Mouse (Mus musculus): ENCODE data around the gene Olfr74. TPM values are rescaled to one million over a fixed set of nuclear protein-coding genes. Genes with fewer than 3 reads are reported as not detected.
"Not testable (repeated sequence)": the region's sequence is repeated elsewhere in the genome, so short reads cannot be mapped to it uniquely, and the experiment has no call there.

Gene Olfr74
- not detected for total RNA-seq (2021)
- long read RNA-seq, experiment 1, result 0 reads
- long read RNA-seq, experiment 2, result 0 reads

GRCm38 (mm10) chr2:87974563-87974962 lies at the start of gene Olfr74:
Gene Olfr74, minus strand, starts transcription at chr2:87974663.
- intact Hi-C loops (cut with DNase I; ENCODE audit: low total_unique reads), result no loop called here

GRCm38 (mm10) chr2:88022474-88022873 lies 48.0 kb upstream of the Olfr74 start, which contains the start of gene Olfr1161:
Gene Olfr1161, plus strand, starts transcription at chr2:88022774.
- DNase-seq; intact Hi-C loops (cut with DNase I; ENCODE audit: low total_unique reads): not testable (repeated sequence)

More at GRCm38 (mm10) chr2:87974563-87974962, at the start of gene Olfr74:
- no peak for DNase-seq

GRCm38 (mm10) chr2:88007515-88008318 lies 33.3 kb upstream of the Olfr74 start, which contains the start of gene Olfr1160:
Gene Olfr1160, minus strand, starts transcription at chr2:88008268.
- no peak for DNase-seq
- intact Hi-C loops (cut with DNase I; ENCODE audit: low total_unique reads), result no loop called here

- no peak for DNase-seq
- intact Hi-C loops (cut with DNase I; ENCODE audit: low total_unique reads), result no loop called here
Measured at GRCm38 (mm10) chr2:87989813-87990212, 15.3 kb upstream of the Olfr74 start, which contains the start of gene Olfr1158. Gene Olfr1158, plus strand, starts transcription at chr2:87990113.

GRCm38 (mm10) chr2:87968199-87968598 lies 6.3 kb downstream of the Olfr74 start, which contains the start of gene Olfr1157:
Gene Olfr1157, minus strand, starts transcription at chr2:87968299.
- DNase-seq, result no peak
- intact Hi-C loops (cut with DNase I; ENCODE audit: low total_unique reads), result no loop called here

- no peak for DNase-seq
- intact Hi-C loops (cut with DNase I; ENCODE audit: low total_unique reads), result no loop called here
Measured at GRCm38 (mm10) chr2:87953000-87953399, 21.5 kb downstream of the Olfr74 start, which contains the start of gene Olfr1156. Gene Olfr1156, minus strand, starts transcription at chr2:87953100.

- no peak for DNase-seq
- intact Hi-C loops (cut with DNase I; ENCODE audit: low total_unique reads), result no loop called here
Measured at GRCm38 (mm10) chr2:87945037-87945436, 29.4 kb downstream of the Olfr74 start, which contains the start of gene Olfr1155. Gene Olfr1155, minus strand, starts transcription at chr2:87945137.

Other genes with a start within 250 kb of the Olfr74 start
- gene Olfr1138, start 234.7 kb downstream of the Olfr74 start, total RNA-seq (2021), result not detected
- gene Olfr1140, start 230.9 kb downstream of the Olfr74 start, total RNA-seq (2021), result not detected
- gene Olfr1141, start 220.7 kb downstream of the Olfr74 start, total RNA-seq (2021), result not detected
- not detected for gene Olfr152, start 195.2 kb downstream of the Olfr74 start, total RNA-seq (2021)
- not detected for gene Olfr1143, start 174.1 kb downstream of the Olfr74 start, total RNA-seq (2021)
- not detected for gene Olfr1145, start 164.8 kb downstream of the Olfr74 start, total RNA-seq (2021)
- gene Olfr1148, start 144.1 kb downstream of the Olfr74 start, total RNA-seq (2021), result not detected
- not detected for gene Olfr1150-ps1, start 130.7 kb downstream of the Olfr74 start, total RNA-seq (2021)
- not detected for gene Olfr1151, start 118.8 kb downstream of the Olfr74 start, total RNA-seq (2021)
- not detected for gene Olfr1152, start 108.2 kb downstream of the Olfr74 start, total RNA-seq (2021)
- gene Olfr1153, start 79.7 kb downstream of the Olfr74 start, total RNA-seq (2021), result not detected
- gene Olfr1154, start 69.5 kb downstream of the Olfr74 start, total RNA-seq (2021), result not detected
- gene Olfr1155, start 29.5 kb downstream of the Olfr74 start, total RNA-seq (2021), result not detected
- not detected for gene Olfr1156, start 21.6 kb downstream of the Olfr74 start, total RNA-seq (2021)
- not detected for gene Olfr1157, start 6.4 kb downstream of the Olfr74 start, total RNA-seq (2021)
- gene Olfr1158, start 15.4 kb upstream of the Olfr74 start, total RNA-seq (2021), result not detected
- not detected for gene Olfr1160, start 33.6 kb upstream of the Olfr74 start, total RNA-seq (2021)
- not detected for gene Olfr1161, start 48.1 kb upstream of the Olfr74 start, total RNA-seq (2021)
- not detected for gene Olfr73, start 63.0 kb upstream of the Olfr74 start, total RNA-seq (2021)
- not detected for gene Olfr1162, start 76.5 kb upstream of the Olfr74 start, total RNA-seq (2021)
- gene Olfr1163, start 97.2 kb upstream of the Olfr74 start, total RNA-seq (2021), result not detected
- not detected for gene Olfr1164, start 119.3 kb upstream of the Olfr74 start, total RNA-seq (2021)
- gene Olfr1166, start 153.6 kb upstream of the Olfr74 start, total RNA-seq (2021), result not detected
- gene Olfr1167, start 180.5 kb upstream of the Olfr74 start, total RNA-seq (2021), result not detected
- not detected for gene Olfr1168, start 207.2 kb upstream of the Olfr74 start, total RNA-seq (2021)

Measured in gastrocnemius, postnatal 14 days (tissue).